Mouse (Mus musculus) limb, embryonic 11.5 days (tissue): ENCODE measurements at regions not wholly inside any gene's neighbourhood (a gene's known extent, or its start where the extent isn't known, plus 50 kb on each side); places are given as distances from the start of the nearest gene placed in this dataset.

ENCODE experiments used
- ATAC-seq: fragments of 200-750 bp; cut with Nextera tagmentation; 2 replicates; pipeline ENCODE4 v1.8.0; 2017; ENCODE audit warnings: low read depth; ENCODE audit not compliant: insufficient number of reproducible peaks, low FRiP score, low TSS enrichment
- DNase-seq: peaks from one replicate; pipeline ENCODE4 v3.0.0-alpha.2; 2015; ENCODE audit warnings: low spot score
- H3K27ac ChIP-seq: fragments of 300-500 bp; sonication (generic); replicated peaks from 2 replicates; pipeline ENCODE4 v1.5.1; 2014; ENCODE audit warnings: low read depth, mild to moderate bottlenecking, low read length
- H3K27me3 ChIP-seq: fragments of 300-500 bp; sonication (generic); 2 replicates; pipeline ENCODE4 v1.6.1; 2014; ENCODE audit warnings: mild to moderate bottlenecking, low read length, mixed read lengths; ENCODE audit not compliant: control insufficient read depth, insufficient read depth
- H3K36me3 ChIP-seq: fragments of 300-500 bp; sonication (generic); 2 replicates; pipeline ENCODE4 v1.6.1; 2014; ENCODE audit warnings: mild to moderate bottlenecking, low read length, moderate library complexity, mixed read lengths; ENCODE audit not compliant: control insufficient read depth, insufficient read depth
- H3K4me1 ChIP-seq: fragments of 300-500 bp; sonication (generic); 2 replicates; pipeline ENCODE4 v1.6.1; 2014; ENCODE audit warnings: low read length, mixed read lengths; ENCODE audit not compliant: control insufficient read depth, insufficient read depth
- H3K4me2 ChIP-seq: fragments of 300-500 bp; sonication (generic); 2 replicates; pipeline ENCODE4 v1.6.1; 2014; ENCODE audit warnings: low read depth, mild to moderate bottlenecking, moderate library complexity; ENCODE audit not compliant: severe bottlenecking
- H3K4me3 ChIP-seq: fragments of 300-500 bp; sonication (generic); 2 replicates; pipeline ENCODE4 v1.5.1; 2014; ENCODE audit warnings: low read depth, low read length
- H3K9ac ChIP-seq: fragments of 300-500 bp; sonication (generic); 2 replicates; pipeline ENCODE4 v1.6.1; 2014; ENCODE audit warnings: mild to moderate bottlenecking, low read length
- H3K9me3 ChIP-seq: fragments of 300-500 bp; sonication (generic); 2 replicates; pipeline ENCODE4 v1.6.1; 2016; ENCODE audit warnings: low read length; ENCODE audit not compliant: control insufficient read depth
- WGBS: fragments of 180-500 bp; shearing (Covaris S2); extraction: QIAGEN DNeasy Blood & Tissue Kit; methylation state at CpG from one replicate; pipeline ENCODE4 v1.1.7; 2014; 5-methylcytosine and 5-hydroxymethylcytosine counted together

DNA sequence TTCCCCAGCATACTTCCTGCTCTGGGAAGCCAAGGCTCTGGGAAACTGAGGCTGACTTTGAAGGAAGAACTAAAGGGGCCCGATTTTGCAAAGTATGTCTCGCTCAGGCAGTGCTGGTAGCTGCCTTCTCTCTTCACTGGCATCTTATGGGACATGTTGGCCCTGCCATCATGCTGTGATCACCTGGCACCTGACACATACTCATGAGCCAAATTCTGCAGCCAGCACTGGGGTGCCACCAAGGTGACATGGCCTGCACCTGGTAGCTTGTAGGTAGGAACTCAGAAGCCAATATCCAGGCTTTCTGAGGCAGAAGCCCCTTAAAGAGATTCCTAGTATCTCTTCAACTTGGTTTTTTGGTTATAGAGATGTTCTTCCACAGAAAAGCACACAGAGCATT is 195.2 kb upstream of the Hs6st1 start:
- DNase-seq (no peak), ATAC-seq (no peak)
- H3K36me3 ChIP-seq = no peaks in the 10 kb centered on the region
- H3K27me3 ChIP-seq = no peaks in the 10 kb centered on the region
- no peak overlapping the region for H3K4me3 ChIP-seq
- 85% methylated on average over 2 of the region's 2 CpGs for WGBS
- H3K9me3 ChIP-seq = no peaks in the 10 kb centered on the region
- H3K9ac ChIP-seq = no peak overlapping the region
- no peak overlapping the region for H3K27ac ChIP-seq
- no peak overlapping the region for H3K4me2 ChIP-seq
- peaks cover 13% of the 10 kb centered on the region; the same call in 1 of the 2 replicates for H3K4me1 ChIP-seq

DNA sequence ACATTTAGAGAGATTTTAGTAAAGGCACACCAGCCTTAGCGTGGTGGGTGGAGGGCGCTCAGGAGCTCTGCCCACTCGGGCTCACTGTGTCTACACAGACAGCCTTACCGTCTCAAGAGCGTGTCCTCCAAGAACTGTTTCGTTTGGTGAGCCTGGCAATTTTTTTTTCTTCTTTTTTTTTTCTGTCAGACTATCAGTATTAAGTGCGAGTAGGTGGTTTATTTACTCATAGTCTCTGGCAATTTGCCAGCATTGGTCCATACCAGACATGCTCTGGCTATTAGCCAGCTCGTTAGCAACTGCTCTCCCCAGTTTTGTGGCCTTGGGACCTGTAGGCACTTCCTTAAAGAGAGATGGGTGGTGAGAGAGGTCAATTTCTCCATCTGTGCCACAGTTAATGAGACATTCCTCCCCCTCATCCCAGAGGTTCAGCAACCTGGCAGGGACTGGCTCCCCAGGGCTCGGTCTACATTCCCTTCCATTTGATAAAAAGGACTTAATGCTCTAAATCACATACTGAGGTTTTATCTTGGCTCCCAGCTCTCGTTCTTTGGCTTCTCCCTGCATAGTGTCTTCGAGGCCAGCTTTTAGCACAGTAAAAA is 192.9 kb upstream of the Hs6st1 start:
- DNase-seq (peak; percentile 38), ATAC-seq (no peak)
- H3K4me2 ChIP-seq = no peak overlapping the region
- H3K36me3 ChIP-seq = no peaks in the 10 kb centered on the region
- no peak overlapping the region for H3K27ac ChIP-seq
- peaks cover 13% of the 10 kb centered on the region; the same call in 1 of the 2 replicates for H3K4me1 ChIP-seq
- no peak overlapping the region for H3K4me3 ChIP-seq
- no peaks in the 10 kb centered on the region for H3K27me3 ChIP-seq
- H3K9me3 ChIP-seq = no peaks in the 10 kb centered on the region
- no peak overlapping the region for H3K9ac ChIP-seq
- 53% methylated on average over 11 of the region's 11 CpGs for WGBS

DNA sequence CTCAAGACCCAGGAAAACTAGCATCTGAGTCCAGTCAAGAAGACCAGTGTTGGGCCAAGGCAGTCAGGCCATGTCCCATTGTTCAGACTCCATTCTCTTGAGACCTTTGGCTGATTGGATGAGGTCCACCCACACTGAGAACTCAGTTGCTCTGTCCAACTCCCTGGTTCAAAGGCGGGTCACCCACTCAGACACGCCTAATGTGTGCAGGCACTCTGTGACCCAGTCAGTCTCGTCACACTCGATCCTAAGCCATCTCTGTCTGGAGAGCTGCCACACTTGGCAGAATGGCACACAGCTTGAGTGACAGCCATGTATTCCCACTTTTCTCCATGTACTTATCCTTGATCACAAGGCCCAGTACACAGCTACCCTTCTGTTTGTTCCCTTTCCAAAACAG is 189.8 kb upstream of the Hs6st1 start:
- Histone ChIP-seq H3K9ac (no peak overlapping the region), H3K27me3 (no peaks in the 10 kb centered on the region), H3K4me1 (0 out of 2 replicates have a peak, but pooled peaks cover 9% of the 10 kb centered on the region), H3K4me3 (no peak overlapping the region), H3K9me3 (no peaks in the 10 kb centered on the region), H3K4me2 (no peak overlapping the region), H3K36me3 (no peaks in the 10 kb centered on the region), H3K27ac (no peak overlapping the region)
- ATAC-seq (no peak), DNase-seq (no peak)
- 93% methylated on average over 4 of the region's 4 CpGs for WGBS

DNA sequence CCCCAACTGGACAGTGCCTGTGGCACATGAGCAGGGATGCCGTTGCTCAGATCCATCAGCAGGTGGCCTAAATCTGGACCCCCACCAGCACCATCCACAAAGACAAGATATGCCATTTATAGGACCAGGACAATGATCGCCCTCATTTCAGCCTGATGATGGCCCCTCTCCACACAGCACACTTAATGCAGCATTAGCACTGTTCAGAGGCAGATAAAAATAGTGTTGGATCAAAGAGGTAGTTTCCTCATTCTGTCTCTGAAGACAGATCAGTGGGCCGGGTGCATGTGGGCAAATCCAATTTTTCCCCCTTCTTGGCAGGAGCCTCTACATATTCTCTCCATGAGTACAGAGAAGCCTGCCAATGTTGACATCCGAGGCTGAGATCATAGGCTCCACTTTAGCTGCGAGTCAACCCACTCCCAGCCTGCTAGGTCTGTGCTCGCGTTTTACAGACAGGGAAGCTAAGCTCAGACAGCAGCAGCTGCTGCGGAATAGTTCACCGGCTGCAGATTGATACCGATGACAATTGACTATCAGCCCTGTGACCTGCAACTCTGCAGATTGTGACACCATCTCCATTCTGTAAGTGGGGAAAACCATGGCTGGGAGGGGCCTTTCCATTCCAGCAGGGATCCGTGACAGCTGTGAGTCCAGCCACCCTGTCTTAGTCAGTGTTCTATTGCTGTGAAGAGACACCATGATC is 188.7 kb upstream of the Hs6st1 start:
- ATAC-seq (no peak), DNase-seq (no peak)
- Histone ChIP-seq H3K27me3 (no peaks in the 10 kb centered on the region), H3K9me3 (no peaks in the 10 kb centered on the region), H3K4me3 (no peak overlapping the region), H3K27ac (no peak overlapping the region), H3K9ac (no peak overlapping the region), H3K4me1 (0 out of 2 replicates have a peak, but pooled peaks cover 9% of the 10 kb centered on the region), H3K4me2 (no peak overlapping the region), H3K36me3 (no peaks in the 10 kb centered on the region)
- WGBS = 83% methylated on average over 11 of the region's 11 CpGs

DNA sequence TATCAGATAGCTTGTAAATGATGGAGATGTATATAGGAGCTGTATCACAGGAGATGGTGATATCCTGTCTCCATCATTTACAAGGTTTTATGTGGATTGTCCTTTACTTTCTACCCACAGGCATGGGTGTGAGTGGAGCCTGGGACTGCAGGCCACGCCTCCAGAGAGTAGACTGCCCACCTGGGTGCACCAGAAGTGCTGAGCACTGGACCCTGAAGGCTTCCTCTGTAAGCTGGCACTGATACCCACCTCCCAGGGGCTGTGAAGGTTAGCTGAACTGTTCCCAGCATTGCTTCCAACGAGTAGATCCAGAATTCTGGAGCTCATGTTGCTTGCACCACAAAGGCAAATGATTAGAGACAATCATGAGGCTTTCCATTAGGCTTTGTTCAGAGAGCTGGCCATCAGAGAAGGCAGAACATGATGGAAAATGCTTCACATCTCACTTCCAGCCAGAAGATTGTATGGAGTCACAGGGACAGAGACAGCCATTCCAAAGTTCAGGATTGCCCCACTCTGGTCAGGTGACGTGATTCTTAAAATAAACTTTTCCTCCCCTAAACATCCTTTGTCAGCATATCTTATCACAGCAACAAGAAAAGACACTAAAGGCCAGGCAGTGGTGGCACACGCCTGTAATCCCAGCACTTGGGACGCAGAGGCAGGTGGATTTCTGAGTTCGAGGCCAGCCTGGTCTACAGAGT is 187.5 kb upstream of the Hs6st1 start:
- ATAC-seq = no peak
- Histone ChIP-seq H3K4me2 (no peak overlapping the region), H3K4me1 (0 out of 2 replicates have a peak, but pooled peaks cover 5% of the 10 kb centered on the region), H3K9me3 (no peaks in the 10 kb centered on the region), H3K4me3 (no peak overlapping the region), H3K27ac (no peak overlapping the region), H3K9ac (no peak overlapping the region), H3K27me3 (no peaks in the 10 kb centered on the region), H3K36me3 (no peaks in the 10 kb centered on the region)
- 84% methylated on average over 6 of the region's 6 CpGs for WGBS
- no peak for DNase-seq

DNA sequence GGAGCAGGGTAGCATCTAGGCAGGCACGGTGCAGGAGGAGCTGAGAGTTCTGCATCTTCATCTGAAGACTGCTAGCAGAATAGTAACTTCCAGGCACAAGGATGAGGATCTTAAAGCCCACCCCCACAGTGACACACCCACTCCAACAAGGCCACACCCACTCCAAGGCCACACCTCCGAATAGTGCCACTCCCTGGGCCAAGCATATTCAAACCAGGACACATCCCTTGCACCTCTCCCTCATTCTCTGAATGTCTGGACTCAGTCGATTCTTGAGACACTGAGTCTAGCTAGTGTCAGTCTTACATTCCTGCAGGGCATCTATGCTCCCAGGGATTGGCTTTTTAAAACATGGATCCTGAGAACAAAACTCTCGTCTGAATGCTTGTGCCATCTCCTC is 186.7 kb upstream of the Hs6st1 start:
- ATAC-seq (no peak), DNase-seq (no peak)
- WGBS = 78% methylated on average over 4 of the region's 4 CpGs
- no peak overlapping the region for H3K9ac ChIP-seq
- no peaks in the 10 kb centered on the region for H3K36me3 ChIP-seq
- no peaks in the 10 kb centered on the region for H3K27me3 ChIP-seq
- no peaks in the 10 kb centered on the region for H3K4me1 ChIP-seq
- no peak overlapping the region for H3K27ac ChIP-seq
- H3K4me2 ChIP-seq = no peak overlapping the region
- H3K4me3 ChIP-seq = no peak overlapping the region
- no peaks in the 10 kb centered on the region for H3K9me3 ChIP-seq

DNA sequence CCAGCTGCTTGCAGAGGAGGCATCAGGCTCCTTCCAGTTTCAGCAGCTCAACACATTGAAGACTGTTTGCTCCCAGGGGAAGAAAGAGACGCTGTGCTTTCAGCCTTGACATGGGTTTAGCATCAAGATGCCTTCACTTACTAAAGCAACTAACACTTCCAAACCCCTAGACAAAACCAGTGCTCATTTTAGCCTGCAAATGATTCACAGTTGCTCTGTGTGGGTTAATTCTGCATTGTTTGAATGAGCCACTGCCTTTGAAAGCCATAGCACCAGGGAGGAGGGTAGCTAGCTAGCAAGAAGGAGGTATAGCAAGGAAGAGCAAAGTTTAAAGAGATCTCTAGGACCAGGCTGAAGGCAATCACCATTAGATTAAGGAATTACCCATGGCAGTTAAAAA is 186.1 kb upstream of the Hs6st1 start:
- no peak for DNase-seq
- no peak for ATAC-seq
- no peaks in the 10 kb centered on the region for H3K27me3 ChIP-seq
- H3K9ac ChIP-seq = no peak overlapping the region
- H3K27ac ChIP-seq = no peak overlapping the region
- H3K4me3 ChIP-seq = no peak overlapping the region
- no peaks in the 10 kb centered on the region for H3K4me1 ChIP-seq
- H3K9me3 ChIP-seq = no peaks in the 10 kb centered on the region
- no peaks in the 10 kb centered on the region for H3K36me3 ChIP-seq
- no peak overlapping the region for H3K4me2 ChIP-seq
- WGBS = 89% methylated on average over 1 of the region's 1 CpGs

DNA sequence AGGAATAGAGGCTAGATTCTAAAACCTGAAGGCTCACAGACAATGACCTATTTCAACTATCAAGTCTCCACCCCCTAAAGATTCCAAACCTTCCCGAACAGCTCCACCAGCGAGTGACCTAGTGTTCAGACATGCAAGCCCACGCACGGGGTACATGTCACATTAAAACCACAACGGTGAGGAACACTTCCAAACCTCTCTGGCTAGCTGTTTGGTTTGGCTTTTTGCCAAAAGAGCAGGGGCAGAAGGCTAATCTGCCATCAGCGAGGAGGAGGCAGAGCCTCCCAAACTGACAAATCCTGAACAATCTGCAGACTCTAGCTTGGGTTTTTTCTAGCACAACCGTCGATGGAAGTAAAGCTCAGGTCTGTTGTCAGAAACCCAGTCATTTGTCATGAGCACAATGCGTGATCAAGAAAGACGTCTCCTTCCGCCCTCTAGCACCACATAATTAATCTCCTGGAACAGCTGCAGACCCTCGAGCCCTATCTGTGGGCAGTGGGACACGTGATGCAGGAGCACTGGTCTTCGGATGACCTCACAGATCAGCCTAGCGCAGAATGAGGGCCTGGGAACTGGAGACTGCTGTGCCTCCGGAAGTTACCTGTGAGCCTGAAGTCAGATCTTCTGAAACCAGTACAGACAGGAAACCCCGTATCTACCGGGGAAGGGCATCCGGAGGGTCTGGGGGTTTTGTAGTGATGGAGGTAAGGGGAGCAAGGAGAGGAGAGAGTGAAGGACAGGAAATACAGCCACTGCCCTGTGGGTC is 178.3 kb upstream of the Hs6st1 start:
- H3K4me1 ChIP-seq = no peaks in the 10 kb centered on the region
- no peak overlapping the region for H3K9ac ChIP-seq
- H3K36me3 ChIP-seq = no peaks in the 10 kb centered on the region
- ATAC-seq (no peak), DNase-seq (no peak)
- H3K4me3 ChIP-seq = no peak overlapping the region
- H3K4me2 ChIP-seq = no peak overlapping the region
- no peak overlapping the region for H3K27ac ChIP-seq
- H3K9me3 ChIP-seq = no peaks in the 10 kb centered on the region
- no peaks in the 10 kb centered on the region for H3K27me3 ChIP-seq
- 69% methylated on average over 19 of the region's 19 CpGs for WGBS
